Mouse (Mus musculus): ENCODE results near the gene Zfp459.
A peak's percentile ranks its signal among the peaks of the same experiment; 100 is the strongest.
"Not testable (repeated sequence)": the region's sequence is repeated elsewhere in the genome, so short reads cannot be mapped to it uniquely, and the experiment has no call there.

Zfp459 gene

GRCm38 (mm10) chr13:67421207-67421857, at the start of gene Zfp459:
Gene Zfp459, minus strand, starts transcription at chr13:67421418.
- DNase-seq = peak; percentile 21

- DNase-seq = no peak
These were observed 48.1 kb upstream of the Zfp459 start for GRCm38 (mm10) chr13:67469274-67469673.

GRCm38 (mm10) chr13:67463506-67464185, 42.4 kb upstream of the Zfp459 start:
- not testable (repeated sequence) for DNase-seq

- no peak for DNase-seq
These were observed 30.7 kb upstream of the Zfp459 start for GRCm38 (mm10) chr13:67452021-67452309.

GRCm38 (mm10) chr13:67451172-67452020, 30.2 kb upstream of the Zfp459 start, which contains the start of gene Zfp874a:
Gene Zfp874a, minus strand, starts transcription at chr13:67451624.
- peak; percentile 80 for DNase-seq

- DNase-seq = not testable (repeated sequence)
These were observed 15.9 kb upstream of the Zfp459 start for GRCm38 (mm10) chr13:67437095-67437494.

GRCm38 (mm10) chr13:67428116-67428515, 6.9 kb upstream of the Zfp459 start:
- DNase-seq = no peak

GRCm38 (mm10) chr13:67425699-67426098, 4.5 kb upstream of the Zfp459 start:
- DNase-seq = not testable (repeated sequence)

- DNase-seq = not testable (repeated sequence)
These were observed 1.3 kb upstream of the Zfp459 start for GRCm38 (mm10) chr13:67422532-67422931.

GRCm38 (mm10) chr13:67420558-67421206, 536 bp downstream of the Zfp459 start:
- no peak for DNase-seq

GRCm38 (mm10) chr13:67416811-67417210, 4.4 kb downstream of the Zfp459 start:
- no peak for DNase-seq

- no peak for DNase-seq
These were observed 5.5 kb downstream of the Zfp459 start for GRCm38 (mm10) chr13:67415759-67416158.

GRCm38 (mm10) chr13:67413634-67414033, 7.6 kb downstream of the Zfp459 start:
- not testable (repeated sequence) for DNase-seq

- peak; percentile 49 for DNase-seq
These were observed 21.9 kb downstream of the Zfp459 start, which contains the start of gene Zfp429 for GRCm38 (mm10) chr13:67399183-67399903. Gene Zfp429, minus strand, starts transcription at chr13:67399819.

GRCm38 (mm10) chr13:67376255-67376654, 45.0 kb downstream of the Zfp459 start:
- not testable (repeated sequence) for DNase-seq

- DNase-seq = peak; percentile 17
These were observed 45.9 kb downstream of the Zfp459 start, which contains the start of the genes Gm28041 and Zfp456 for GRCm38 (mm10) chr13:67375050-67375911. Gene Gm28041, minus strand, starts transcription at chr13:67375733. Gene Zfp456, minus strand, starts transcription at chr13:67375810.

- DNase-seq = peak; percentile 75
These were observed 61.0 kb downstream of the Zfp459 start, which contains the start of the genes Gm28044 and Zfp953 for GRCm38 (mm10) chr13:67360131-67360744. Gene Gm28044, minus strand, starts transcription at chr13:67360536. Gene Zfp953, minus strand, starts transcription at chr13:67360605.
